Mouse (Mus musculus): Measurements from ENCODE around the gene Map7d2. TPM values are rescaled to one million over a fixed set of nuclear protein-coding genes. Genes with fewer than 3 reads are reported as not detected.

Map7d2 gene
- polyA plus RNA-seq (2012; rRNA removed; ENCODE audit: low replicate concordance): 0.46 TPM in 1 of 2 replicates, not detected in the other

GRCm38 (mm10) chrX:159414130-159414828, at the start of gene Map7d2:
Map7d2 (plus strand) TSS chrX:159414572.

GRCm38 (mm10) chrX:159371831-159372752, 42.3 kb upstream of the Map7d2 start, which contains the start of gene Eif1ax:
Eif1ax (plus strand) TSS chrX:159372178.

GRCm38 (mm10) chrX:159526388-159526787, 112.0 kb downstream of the Map7d2 start, which contains the start of gene Bclaf3:
Bclaf3 (plus strand) TSS chrX:159526688.

Other genes with a start within 250 kb of the Map7d2 start
- gene Rps6ka3, start 204.3 kb upstream of the Map7d2 start, polyA plus RNA-seq (2012; rRNA removed; ENCODE audit: low replicate concordance): 18.9 and 27.5 TPM in 2 replicates
- 38.3 and 88.1 TPM in 2 replicates for gene Eif1ax, start 42.4 kb upstream of the Map7d2 start, polyA plus RNA-seq (2012; rRNA removed; ENCODE audit: low replicate concordance)
- gene Bclaf3, start 112.1 kb downstream of the Map7d2 start, polyA plus RNA-seq (2012; rRNA removed; ENCODE audit: low replicate concordance): 1.6 and 5.7 TPM in 2 replicates
- 26.3 and 40.6 TPM in 2 replicates for gene Sh3kbp1, start 212.7 kb downstream of the Map7d2 start, polyA plus RNA-seq (2012; rRNA removed; ENCODE audit: low replicate concordance)